Mouse (Mus musculus): ENCODE measurements around the gene Zswim7. TPM values are rescaled to one million over a fixed set of nuclear protein-coding genes. Genes with fewer than 3 reads are reported as not detected.
"Not testable (repeated sequence)": the region's sequence is repeated elsewhere in the genome, so short reads cannot be mapped to it uniquely, and the experiment has no call there.

Zswim7 gene
- 10 to 100 TPM; 13.7 to 14.5 TPM for total RNA-seq (2021)

GRCm38 (mm10) chr11:62280675-62281600 is at the start of gene Zswim7, which contains the start of gene Ttc19:
TSS of gene Zswim7 (minus strand) at chr11:62281375.
TSS of gene Ttc19 (plus strand) at chr11:62281473.
- intact Hi-C loops (cut with DNase I) = loop anchor here (1.0 to 2.0 kb wide), 2 partner anchors 234 to 330 kb away; no protein-coding TSS in a partner anchor
- peak; percentile 95 for DNase-seq

GRCm38 (mm10) chr11:62323659-62324058 is 42.5 kb upstream of the Zswim7 start:
- intact Hi-C loops (cut with DNase I) = no loop called here
- DNase-seq = no peak

GRCm38 (mm10) chr11:62320097-62320496 is 38.9 kb upstream of the Zswim7 start:
- intact Hi-C loops (cut with DNase I) = no loop called here
- DNase-seq = no peak

GRCm38 (mm10) chr11:62317746-62318145 is 36.6 kb upstream of the Zswim7 start:
- intact Hi-C loops (cut with DNase I) = no loop called here

GRCm38 (mm10) chr11:62314984-62315383 is 33.8 kb upstream of the Zswim7 start:
- DNase-seq = no peak
- intact Hi-C loops (cut with DNase I) = no loop called here

More at GRCm38 (mm10) chr11:62317746-62318145, 36.6 kb upstream of the Zswim7 start:
- no peak for DNase-seq

- DNase-seq = no peak
- intact Hi-C loops (cut with DNase I) = no loop called here
Measured at GRCm38 (mm10) chr11:62309296-62309695, 28.1 kb upstream of the Zswim7 start.

- intact Hi-C loops (cut with DNase I) = no loop called here
Measured at GRCm38 (mm10) chr11:62305866-62306265, 24.7 kb upstream of the Zswim7 start.

GRCm38 (mm10) chr11:62298883-62299282 is 17.7 kb upstream of the Zswim7 start:
- DNase-seq = no peak
- intact Hi-C loops (cut with DNase I) = no loop called here

More at GRCm38 (mm10) chr11:62305866-62306265, 24.7 kb upstream of the Zswim7 start:
- DNase-seq = no peak

GRCm38 (mm10) chr11:62294121-62294520 is 12.9 kb upstream of the Zswim7 start:
- no peak for DNase-seq
- intact Hi-C loops (cut with DNase I) = no loop called here

GRCm38 (mm10) chr11:62287700-62288099 is 6.5 kb upstream of the Zswim7 start:
- intact Hi-C loops (cut with DNase I) = no loop called here

GRCm38 (mm10) chr11:62285020-62285419 is 3.8 kb upstream of the Zswim7 start:
- no peak for DNase-seq
- intact Hi-C loops (cut with DNase I) = no loop called here

More at GRCm38 (mm10) chr11:62287700-62288099, 6.5 kb upstream of the Zswim7 start:
- no peak for DNase-seq

GRCm38 (mm10) chr11:62284020-62284419 is 2.8 kb upstream of the Zswim7 start:
- intact Hi-C loops (cut with DNase I) = not testable (repeated sequence)

GRCm38 (mm10) chr11:62281601-62281997 is 424 bp upstream of the Zswim7 start:
- no peak for DNase-seq
- intact Hi-C loops (cut with DNase I) = loop anchor here (2.0 kb wide), 1 partner anchor 331 kb away; no protein-coding TSS in a partner anchor

More at GRCm38 (mm10) chr11:62284020-62284419, 2.8 kb upstream of the Zswim7 start:
- not testable (repeated sequence) for DNase-seq

GRCm38 (mm10) chr11:62278027-62278426 is 3.1 kb downstream of the Zswim7 start:
- DNase-seq = peak; percentile 61 to 70

GRCm38 (mm10) chr11:62277086-62277485 is 4.1 kb downstream of the Zswim7 start:
- intact Hi-C loops (cut with DNase I) = no loop called here
- DNase-seq = no peak

More at GRCm38 (mm10) chr11:62278027-62278426, 3.1 kb downstream of the Zswim7 start:
- intact Hi-C loops (cut with DNase I) = loop anchor here (1.0 kb wide), 1 partner anchor 151 kb away; no protein-coding TSS in a partner anchor

- intact Hi-C loops (cut with DNase I) = no loop called here
- DNase-seq = no peak
Measured at GRCm38 (mm10) chr11:62270851-62271250, 10.3 kb downstream of the Zswim7 start.

GRCm38 (mm10) chr11:62269097-62269496 is 12.1 kb downstream of the Zswim7 start:
- DNase-seq = no peak
- intact Hi-C loops (cut with DNase I) = no loop called here

- no peak for DNase-seq
- intact Hi-C loops (cut with DNase I) = no loop called here
Measured at GRCm38 (mm10) chr11:62268381-62268780, 12.8 kb downstream of the Zswim7 start.

- intact Hi-C loops (cut with DNase I) = no loop called here
- DNase-seq = no peak
Measured at GRCm38 (mm10) chr11:62266466-62267214, 14.5 kb downstream of the Zswim7 start.

GRCm38 (mm10) chr11:62265642-62266041 is 15.5 kb downstream of the Zswim7 start:
- intact Hi-C loops (cut with DNase I) = no loop called here
- no peak for DNase-seq

- intact Hi-C loops (cut with DNase I) = no loop called here
- DNase-seq = no peak
Measured at GRCm38 (mm10) chr11:62264018-62264417, 17.2 kb downstream of the Zswim7 start.
